Mouse (Mus musculus) heart, embryonic 11.5 days (tissue): Measurements from ENCODE around the gene Prp2. TPM values are rescaled to one million over a fixed set of nuclear protein-coding genes. Genes with fewer than 3 reads are reported as not detected.
"Not testable (repeated sequence)": the region's sequence is repeated elsewhere in the genome, so short reads cannot be mapped to it uniquely, and the experiment has no call there.

ENCODE experiments used
- ATAC-seq: fragments of 200-750 bp; cut with Nextera tagmentation; replicated peaks from 2 replicates; pipeline ENCODE4 v1.8.0; 2017; ENCODE audit warnings: moderate library complexity; ENCODE audit not compliant: insufficient number of reproducible peaks, low FRiP score, low TSS enrichment
- H3K27ac ChIP-seq: fragments of 300-500 bp; sonication (generic); 2 replicates; pipeline ENCODE4 v1.5.1; 2014; ENCODE audit warnings: mild to moderate bottlenecking, low read depth, low read length
- H3K27me3 ChIP-seq: fragments of 300-500 bp; sonication (generic); 2 replicates; pipeline ENCODE4 v1.6.1; 2014; ENCODE audit warnings: mild to moderate bottlenecking, low read length, mixed read lengths; ENCODE audit not compliant: control insufficient read depth, insufficient read depth
- H3K36me3 ChIP-seq: fragments of 300-500 bp; sonication (generic); 2 replicates; pipeline ENCODE4 v1.6.1; 2014; ENCODE audit warnings: mild to moderate bottlenecking, low read length, moderate library complexity, mixed read lengths; ENCODE audit not compliant: control insufficient read depth, insufficient read depth
- H3K4me1 ChIP-seq: fragments of 300-500 bp; sonication (generic); 2 replicates; pipeline ENCODE4 v1.6.1; 2014; ENCODE audit warnings: low read length; ENCODE audit not compliant: control insufficient read depth, insufficient read depth
- H3K4me2 ChIP-seq: fragments of 300-500 bp; sonication (generic); 2 replicates; pipeline ENCODE4 v1.6.1; 2014; ENCODE audit warnings: mild to moderate bottlenecking, moderate library complexity
- H3K4me3 ChIP-seq: fragments of 300-500 bp; sonication (generic); 2 replicates; pipeline ENCODE4 v1.5.1; 2014; ENCODE audit warnings: low read depth, low read length
- H3K9ac ChIP-seq: fragments of 300-500 bp; sonication (generic); 2 replicates; pipeline ENCODE4 v1.6.1; 2014; ENCODE audit warnings: mild to moderate bottlenecking, low read depth, low read length, moderate library complexity
- H3K9me3 ChIP-seq: fragments of 300-500 bp; sonication (generic); replicated peaks from 2 replicates; pipeline ENCODE4 v1.6.1; 2016; ENCODE audit warnings: low read length; ENCODE audit not compliant: control insufficient read depth
- WGBS: fragments of 180-500 bp; shearing (Covaris S2); extraction: QIAGEN DNeasy Blood & Tissue Kit; methylation state at CpG from one replicate; pipeline ENCODE4 v1.1.7; 2014; ENCODE audit not compliant: insufficient replicate concordance; 5-methylcytosine and 5-hydroxymethylcytosine counted together
- polyA plus RNA-seq: library from polyadenylated mRNA; unstranded; fragments of >200 nt; fragmentation: Nextera tagmentation; extraction: Ambion mirVana; gene quantifications from 2 replicates; pipeline ENCODE4 v1.2.1, GENCODE M21; 2014

Prp2 gene
- polyA plus RNA-seq = not detected in 2 replicates

DNA sequence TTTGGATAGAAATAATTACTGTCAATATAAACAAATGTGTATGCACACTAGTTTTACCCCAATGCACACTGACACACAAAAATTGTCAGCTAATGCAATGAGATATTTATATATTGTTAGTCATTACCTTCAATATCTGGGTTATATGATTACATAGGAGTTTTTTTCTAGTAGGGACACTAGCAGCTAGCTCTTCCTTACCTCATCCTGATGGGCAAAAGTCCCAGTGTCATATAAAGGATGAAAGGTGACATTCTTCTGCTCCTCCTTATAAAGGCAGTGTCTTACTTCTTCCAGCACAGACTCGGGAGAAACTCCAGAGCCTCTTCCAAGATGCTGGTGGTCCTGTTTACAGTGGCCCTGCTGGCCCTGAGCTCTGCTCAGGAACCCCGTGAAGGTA is at the start of gene Prp2:
TSS of gene Prp2 (plus strand) at position 301 of the 400 bp plus-strand sequence.
- not testable (repeated sequence) for H3K36me3 ChIP-seq, H3K27ac ChIP-seq, H3K4me3 ChIP-seq, H3K4me1 ChIP-seq, H3K9me3 ChIP-seq, ATAC-seq, H3K27me3 ChIP-seq, H3K4me2 ChIP-seq, H3K9ac ChIP-seq
- WGBS = 69% methylated on average over 2 of the region's 2 CpGs

GRCm38 (mm10) chr6:132569509-132569908 is 26.2 kb upstream of the Prp2 start, which contains the start of gene Prh1:
Gene Prh1 (plus strand): TSS chr6:132569809.
- not testable (repeated sequence) for H3K36me3 ChIP-seq, H3K4me1 ChIP-seq, H3K27ac ChIP-seq, H3K4me2 ChIP-seq, ATAC-seq, H3K9me3 ChIP-seq, H3K27me3 ChIP-seq, H3K9ac ChIP-seq, H3K4me3 ChIP-seq
- 61% methylated on average over 1 of the region's 1 CpGs for WGBS

DNA sequence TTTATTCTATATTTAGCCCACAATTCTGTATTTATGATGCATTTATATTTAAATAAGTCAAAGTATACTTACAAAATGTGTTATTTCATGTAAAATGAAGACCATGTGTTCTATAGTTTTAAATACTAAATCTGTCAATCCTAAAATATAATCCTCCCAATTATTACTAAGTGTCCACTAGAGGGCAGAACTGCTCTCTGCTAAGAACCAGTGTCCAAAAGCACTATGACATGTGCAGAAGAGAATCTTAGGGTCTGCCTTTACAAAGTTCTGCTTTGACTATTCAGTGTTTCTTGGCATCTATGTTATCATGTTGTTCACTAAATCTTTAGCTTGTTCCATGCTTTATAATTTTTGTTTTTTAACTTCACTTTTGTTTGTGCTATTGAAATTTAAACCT is 53.7 kb downstream of the Prp2 start:
- Histone ChIP-seq H3K27me3 (no peaks in the 10 kb centered on the region), H3K9me3 (no peaks in the 10 kb centered on the region), H3K36me3 (no peaks in the 10 kb centered on the region), H3K27ac (no peak overlapping the region), H3K4me3 (no peak overlapping the region), H3K9ac (no peak overlapping the region), H3K4me2 (no peak overlapping the region), H3K4me1 (no peaks in the 10 kb centered on the region)
- ATAC-seq = no peak

Other genes with a start within 250 kb of the Prp2 start
- gene Gm8882, start 231.8 kb upstream of the Prp2 start, polyA plus RNA-seq = not detected in 2 replicates
- gene Prh1, start 26.1 kb upstream of the Prp2 start, polyA plus RNA-seq = not detected in 2 replicates
- not detected in 2 replicates for gene A630073D07Rik, start 55.6 kb downstream of the Prp2 start, polyA plus RNA-seq
- gene Tas2r120, start 61.0 kb downstream of the Prp2 start, polyA plus RNA-seq = not detected in 2 replicates
- not detected in 2 replicates for gene Tas2r121, start 105.1 kb downstream of the Prp2 start, polyA plus RNA-seq
- gene Tas2r122, start 116.0 kb downstream of the Prp2 start, polyA plus RNA-seq = not detected in 2 replicates
- not detected in 2 replicates for gene Tas2r115, start 142.1 kb downstream of the Prp2 start, polyA plus RNA-seq
- not detected in 2 replicates for gene Tas2r124, start 158.8 kb downstream of the Prp2 start, polyA plus RNA-seq
- gene Tas2r102, start 166.2 kb downstream of the Prp2 start, polyA plus RNA-seq = not detected in 2 replicates
- not detected in 2 replicates for gene Tas2r136, start 182.2 kb downstream of the Prp2 start, polyA plus RNA-seq
- gene Tas2r117, start 206.9 kb downstream of the Prp2 start, polyA plus RNA-seq = not detected in 2 replicates